Mouse (Mus musculus): ENCODE measurements around the gene Xxylt1.

DNA sequence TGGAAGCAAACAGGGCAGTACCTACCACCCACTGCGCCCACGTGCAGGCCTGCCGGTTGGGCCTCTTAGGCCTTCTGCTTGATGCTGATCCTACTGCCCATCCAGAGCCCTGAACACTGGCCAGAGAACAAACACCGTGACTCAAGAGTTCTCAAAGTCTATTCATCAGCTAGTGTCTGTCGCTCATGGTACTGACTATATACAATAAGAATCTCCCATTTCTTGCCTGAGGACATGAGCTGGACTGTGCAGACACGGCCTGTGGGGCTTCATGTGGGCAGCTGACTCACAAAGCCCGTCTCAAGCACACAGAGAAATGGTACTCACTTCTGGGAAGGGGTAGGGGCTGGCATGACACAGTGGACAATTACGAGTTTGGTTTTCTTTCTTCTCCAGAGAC is 125.1 kb downstream of the Xxylt1 start:
- TF ChIP-seq CTCF (IDR thresholded peaks at IDR 0.05; ENCODE audit: borderline replicate concordance, insufficient read depth, low read length): no peak
- no peak for TF ChIP-seq POLR2A (IDR thresholded peaks at IDR 0.05; ENCODE audit: low read depth, low read length)

Data from embryonic fibroblast, embryonic 13.5 days (primary cell).